Mouse (Mus musculus): ENCODE results near the gene Abcb8.

DNA sequence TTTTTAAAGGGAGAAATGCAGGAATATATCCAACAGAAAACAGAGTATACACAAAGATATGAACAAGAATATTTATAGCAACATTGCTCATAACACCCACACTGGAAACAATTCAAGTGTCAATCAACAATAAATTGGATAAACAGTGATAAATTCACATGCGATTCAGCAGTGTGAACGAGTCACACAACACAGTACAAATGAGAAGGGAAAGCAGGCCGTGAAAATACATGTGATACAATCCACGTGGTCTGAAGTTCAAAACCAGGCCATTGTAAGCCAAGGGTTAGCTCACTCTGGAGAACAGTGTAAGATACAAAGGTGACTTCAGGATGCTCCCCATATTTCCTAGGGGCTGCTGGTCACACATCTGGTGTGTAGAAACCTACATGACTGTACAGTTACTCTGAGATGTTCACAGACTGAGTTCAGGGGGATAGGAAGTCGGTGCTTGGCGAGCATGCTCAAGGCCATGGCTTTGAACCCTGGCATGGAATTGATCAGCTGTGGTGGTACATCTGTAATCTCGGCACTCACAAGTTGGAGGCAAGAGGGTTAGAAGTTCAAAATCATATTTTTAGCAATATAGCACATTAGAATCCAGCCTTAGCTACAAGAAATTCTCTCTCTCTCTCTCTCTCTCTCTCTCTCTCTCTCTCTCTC is 18.7 kb upstream of the Abcb8 start:
- TF ChIP-seq CTCF (IDR thresholded peaks at IDR 0.05; ENCODE audit: low read depth) = no peak
- no peak for TF ChIP-seq EP300 (IDR thresholded peaks at IDR 0.05; ENCODE audit: low read depth)
